Mouse (Mus musculus) lung, embryonic 15.5 days (tissue): ENCODE data around the gene Med13. TPM values are rescaled to one million over a fixed set of nuclear protein-coding genes. Genes with fewer than 3 reads are reported as not detected.
A peak's percentile ranks its signal among the peaks of the same experiment; 100 is the strongest.
"Not testable (repeated sequence)": the region's sequence is repeated elsewhere in the genome, so short reads cannot be mapped to it uniquely, and the experiment has no call there.

Source experiments
- ATAC-seq: fragments of 200-750 bp; cut with Nextera tagmentation; 2 replicates; pipeline ENCODE4 v1.8.0; 2017; ENCODE audit warnings: moderate number of reproducible peaks, borderline replicate concordance; ENCODE audit not compliant: low FRiP score, low TSS enrichment; ENCODE audit errors: extremely low read depth
- H3K27ac ChIP-seq: fragments of 300-500 bp; sonication (generic); 2 replicates; pipeline ENCODE4 v1.5.1; 2015; ENCODE audit warnings: moderate library complexity, mild to moderate bottlenecking, inconsistent platforms
- H3K27me3 ChIP-seq: fragments of 300-500 bp; sonication (generic); 2 replicates; pipeline ENCODE4 v1.6.1; 2015; ENCODE audit warnings: inconsistent platforms
- H3K36me3 ChIP-seq: fragments of 300-500 bp; sonication (generic); 2 replicates; pipeline ENCODE4 v1.6.1; 2015; ENCODE audit warnings: inconsistent platforms
- H3K4me1 ChIP-seq: fragments of 300-500 bp; sonication (generic); 2 replicates; pipeline ENCODE4 v1.6.1; 2015; ENCODE audit warnings: inconsistent platforms
- H3K4me2 ChIP-seq: fragments of 300-500 bp; sonication (generic); 2 replicates; pipeline ENCODE4 v1.6.1; 2015; ENCODE audit warnings: inconsistent platforms, mild to moderate bottlenecking, moderate library complexity
- H3K4me3 ChIP-seq: fragments of 300-500 bp; sonication (generic); 2 replicates; pipeline ENCODE4 v1.5.1; 2015; ENCODE audit warnings: mild to moderate bottlenecking, inconsistent platforms
- H3K9ac ChIP-seq: fragments of 300-500 bp; sonication (generic); 2 replicates; pipeline ENCODE4 v1.6.1; 2015; ENCODE audit warnings: inconsistent platforms
- H3K9me3 ChIP-seq: fragments of 300-500 bp; sonication (generic); 2 replicates; pipeline ENCODE4 v1.6.1; 2016; ENCODE audit warnings: inconsistent platforms
- WGBS: fragments of 180-500 bp; shearing (Covaris S2); methylation state at CpG from one replicate; pipeline ENCODE4 v1.1.7; 2015; 5-methylcytosine and 5-hydroxymethylcytosine counted together
- polyA plus RNA-seq: library from polyadenylated mRNA; unstranded; fragments of >200 nt; fragmentation: Nextera tagmentation; extraction: Ambion mirVana; gene quantifications from 2 replicates; pipeline ENCODE4 v1.2.1, GENCODE M21; 2015

Med13 gene
- polyA plus RNA-seq, 1 experiment from 2014 or later: 7.5 TPM

DNA sequence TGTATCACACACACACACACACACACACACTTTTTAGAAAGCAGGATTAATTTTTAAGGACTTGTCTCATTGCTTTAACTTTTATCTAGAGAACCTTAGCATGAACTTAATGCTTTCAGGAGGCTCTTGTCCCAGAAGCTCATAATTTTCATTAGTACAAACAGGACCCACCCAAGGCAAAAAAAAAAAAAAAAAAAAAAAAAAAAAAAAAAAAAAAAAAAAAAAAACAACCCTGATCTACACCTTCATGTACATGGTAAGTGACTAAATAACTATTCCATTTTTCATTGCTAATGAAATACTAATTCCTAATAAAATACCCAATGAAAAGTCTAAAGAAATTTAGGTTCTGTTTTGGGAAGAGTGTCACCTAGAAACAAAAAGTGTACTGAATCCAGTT, 8.5 kb downstream of the Med13 start:
- ATAC-seq: no peak
- Histone ChIP-seq H3K4me2 (no peak overlapping the region), H3K9ac (no peak overlapping the region), H3K9me3 (no peaks in the 10 kb centered on the region), H3K36me3 (peaks cover 17% of the 10 kb centered on the region; the same call in 1 of the 2 replicates), H3K27me3 (no peaks in the 10 kb centered on the region), H3K27ac (no peak overlapping the region), H3K4me3 (no peak overlapping the region), H3K4me1 (peaks cover 14% of the 10 kb centered on the region)

GRCm38 (mm10) chr11:86347387-86348122, 9.8 kb downstream of the Med13 start:
- Histone ChIP-seq H3K36me3 (peaks cover 15% of the 10 kb centered on the region; the same call in 1 of the 2 replicates), H3K9me3 (no peaks in the 10 kb centered on the region), H3K4me3 (no peak overlapping the region), H3K4me1 (0 out of 2 replicates have a peak, but pooled peaks cover 6% of the 10 kb centered on the region), H3K27me3 (no peaks in the 10 kb centered on the region), H3K4me2 (no peak overlapping the region), H3K9ac (no peak overlapping the region), H3K27ac (no peak overlapping the region)
- no peak for ATAC-seq
- 63% methylated on average over 5 of the region's 5 CpGs for WGBS

- 0 out of 2 replicates have a peak, but pooled peaks cover 6% of the 10 kb centered on the region for H3K4me1 ChIP-seq
- H3K27me3 ChIP-seq: no peaks in the 10 kb centered on the region
- H3K36me3 ChIP-seq: peaks cover 15% of the 10 kb centered on the region; the same call in 1 of the 2 replicates
- no peak overlapping the region for H3K27ac ChIP-seq
- H3K9ac ChIP-seq: no peak overlapping the region
- no peak overlapping the region for H3K4me2 ChIP-seq
- WGBS: 66% methylated on average over 3 of the region's 3 CpGs
- H3K4me3 ChIP-seq: no peak overlapping the region
- H3K9me3 ChIP-seq: no peaks in the 10 kb centered on the region
- no peak for ATAC-seq
Measured at GRCm38 (mm10) chr11:86346525-86346924, 10.9 kb downstream of the Med13 start.

GRCm38 (mm10) chr11:86344940-86345339, 12.5 kb downstream of the Med13 start:
- not testable (repeated sequence) for H3K9me3 ChIP-seq, H3K27me3 ChIP-seq, H3K27ac ChIP-seq, H3K4me2 ChIP-seq, ATAC-seq, H3K4me3 ChIP-seq, H3K9ac ChIP-seq, H3K4me1 ChIP-seq
- H3K36me3 ChIP-seq: peaks cover 15% of the 10 kb centered on the region; the same call in 1 of the 2 replicates
- 96% methylated on average over 1 of the region's 1 CpGs for WGBS

GRCm38 (mm10) chr11:86324251-86324650, 33.2 kb downstream of the Med13 start:
- WGBS: 72% methylated on average over 5 of the region's 5 CpGs
- no peak overlapping the region for H3K9ac ChIP-seq
- H3K4me3 ChIP-seq: no peak overlapping the region
- H3K27ac ChIP-seq: no peak overlapping the region
- H3K27me3 ChIP-seq: no peaks in the 10 kb centered on the region
- H3K4me2 ChIP-seq: no peak overlapping the region
- H3K9me3 ChIP-seq: no peaks in the 10 kb centered on the region
- ATAC-seq: no peak
- H3K4me1 ChIP-seq: peaks cover 3% of the 10 kb centered on the region; the same call in 1 of the 2 replicates
- H3K36me3 ChIP-seq: peaks cover 27% of the 10 kb centered on the region

DNA sequence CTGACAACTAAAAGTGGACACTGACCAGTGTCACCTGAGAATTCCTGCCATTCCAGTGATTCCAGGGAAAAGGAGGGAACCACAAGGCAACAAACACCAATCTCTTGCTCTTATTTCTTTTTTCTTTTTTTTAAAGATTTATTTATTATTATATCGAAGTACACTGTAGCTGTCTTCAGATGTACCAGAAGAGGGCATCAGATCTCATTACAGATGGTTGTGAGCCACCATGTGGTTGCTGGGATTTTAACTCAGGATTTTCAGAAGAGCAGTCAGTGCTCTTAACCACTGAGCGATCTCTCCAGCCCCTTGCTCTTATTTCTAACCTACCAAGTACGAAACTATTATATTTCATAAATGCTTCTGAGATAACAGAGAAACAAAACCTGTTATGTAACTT, 42.4 kb downstream of the Med13 start:
- not testable (repeated sequence) for ATAC-seq, H3K4me1 ChIP-seq, H3K4me3 ChIP-seq, H3K27me3 ChIP-seq, H3K27ac ChIP-seq, H3K9ac ChIP-seq, H3K4me2 ChIP-seq, H3K9me3 ChIP-seq
- H3K36me3 ChIP-seq: peaks cover 23% of the 10 kb centered on the region
- 78% methylated on average over 3 of the region's 3 CpGs for WGBS

- Histone ChIP-seq H3K4me3 (no peak overlapping the region), H3K9me3 (no peaks in the 10 kb centered on the region), H3K9ac (no peak overlapping the region), H3K4me1 (no peaks in the 10 kb centered on the region), H3K27ac (no peak overlapping the region), H3K27me3 (no peaks in the 10 kb centered on the region), H3K4me2 (no peak overlapping the region), H3K36me3 (peaks cover 24% of the 10 kb centered on the region)
- no peak for ATAC-seq
- 66% methylated on average over 6 of the region's 6 CpGs for WGBS
Measured at GRCm38 (mm10) chr11:86310280-86310679, 47.1 kb downstream of the Med13 start.

DNA sequence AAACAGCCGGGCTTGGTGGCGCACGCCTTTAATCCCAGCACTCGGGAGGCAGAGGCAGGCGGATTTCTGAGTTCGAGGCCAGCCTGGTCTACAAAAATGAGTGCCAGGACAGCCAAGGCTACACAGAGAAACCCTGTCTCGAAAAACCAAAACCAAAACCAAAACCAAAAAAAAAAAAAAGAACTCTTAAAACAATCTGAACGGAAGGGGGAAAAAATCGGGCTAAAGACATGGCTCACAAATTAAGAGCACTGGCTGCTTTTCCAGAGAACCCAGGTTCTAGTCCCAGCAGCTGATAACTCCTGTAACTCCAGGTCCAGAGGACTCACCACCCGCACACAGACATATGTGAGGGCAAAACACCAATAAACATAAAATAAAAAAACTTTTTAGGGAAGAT, 65.2 kb downstream of the Med13 start:
- H3K9me3 ChIP-seq, H3K4me1 ChIP-seq, H3K27ac ChIP-seq, ATAC-seq, H3K4me3 ChIP-seq, H3K27me3 ChIP-seq, H3K4me2 ChIP-seq, H3K9ac ChIP-seq: not testable (repeated sequence)
- H3K36me3 ChIP-seq: peaks cover 26% of the 10 kb centered on the region
- WGBS: 90% methylated on average over 10 of the region's 10 CpGs

DNA sequence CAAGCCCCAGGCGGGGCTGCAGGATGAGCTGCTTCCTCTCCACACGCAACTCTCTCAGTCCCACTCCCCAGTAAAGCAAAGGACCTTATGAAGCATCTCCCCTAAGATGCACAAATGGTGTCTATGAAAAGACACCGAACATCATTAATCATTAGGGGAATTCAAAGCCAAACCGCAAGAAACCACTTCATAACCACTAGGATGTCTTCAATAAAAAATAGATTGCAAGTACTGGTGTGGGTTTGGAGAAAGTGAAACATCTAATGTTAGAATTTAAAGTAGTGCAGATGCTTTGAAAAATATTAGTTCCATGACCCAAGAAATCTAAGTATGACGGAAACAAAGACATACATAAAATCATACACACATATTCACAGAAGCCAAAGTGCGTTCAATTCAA, 65.7 kb downstream of the Med13 start:
- Histone ChIP-seq H3K27me3 (no peaks in the 10 kb centered on the region), H3K27ac (no peak overlapping the region), H3K4me3 (no peak overlapping the region), H3K4me1 (no peaks in the 10 kb centered on the region), H3K9me3 (no peaks in the 10 kb centered on the region), H3K4me2 (no peak overlapping the region), H3K9ac (no peak overlapping the region), H3K36me3 (peaks cover 26% of the 10 kb centered on the region)
- ATAC-seq: no peak
- WGBS: 94% methylated on average over 6 of the region's 6 CpGs

DNA sequence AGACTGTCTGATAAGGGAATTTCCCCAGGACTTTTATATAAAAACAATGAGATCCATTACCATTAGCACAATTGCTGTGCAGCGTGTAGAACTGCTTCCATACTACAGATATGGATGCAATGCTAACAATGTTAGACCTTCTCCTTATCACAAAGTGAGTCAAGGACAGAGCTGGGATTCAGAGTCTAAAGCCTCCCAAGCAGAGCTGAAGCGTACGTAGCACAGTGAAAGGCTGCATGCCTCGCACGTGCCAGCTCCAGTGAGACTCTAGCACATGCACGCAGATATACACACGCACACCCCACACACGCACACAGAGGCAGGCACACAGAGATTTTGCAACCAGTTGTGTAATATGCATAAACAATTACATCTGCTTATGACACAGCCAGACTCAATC, 71.7 kb downstream of the Med13 start:
- no peak overlapping the region for H3K9ac ChIP-seq
- H3K9me3 ChIP-seq: no peaks in the 10 kb centered on the region
- peaks cover 67% of the 10 kb centered on the region for H3K36me3 ChIP-seq
- H3K4me3 ChIP-seq: no peak overlapping the region
- ATAC-seq: no peak
- no peak overlapping the region for H3K27ac ChIP-seq
- no peaks in the 10 kb centered on the region for H3K27me3 ChIP-seq
- no peak overlapping the region for H3K4me2 ChIP-seq
- 87% methylated on average over 8 of the region's 8 CpGs for WGBS
- H3K4me1 ChIP-seq: no peaks in the 10 kb centered on the region

- no peaks in the 10 kb centered on the region for H3K9me3 ChIP-seq
- ATAC-seq: no peak
- peaks cover 73% of the 10 kb centered on the region for H3K36me3 ChIP-seq
- H3K4me1 ChIP-seq: no peaks in the 10 kb centered on the region
- no peak overlapping the region for H3K4me2 ChIP-seq
- no peaks in the 10 kb centered on the region for H3K27me3 ChIP-seq
- 93% methylated on average over 6 of the region's 6 CpGs for WGBS
- no peak overlapping the region for H3K9ac ChIP-seq
- H3K27ac ChIP-seq: no peak overlapping the region
- no peak overlapping the region for H3K4me3 ChIP-seq
Measured at GRCm38 (mm10) chr11:86278442-86279102, 78.8 kb downstream of the Med13 start.

DNA sequence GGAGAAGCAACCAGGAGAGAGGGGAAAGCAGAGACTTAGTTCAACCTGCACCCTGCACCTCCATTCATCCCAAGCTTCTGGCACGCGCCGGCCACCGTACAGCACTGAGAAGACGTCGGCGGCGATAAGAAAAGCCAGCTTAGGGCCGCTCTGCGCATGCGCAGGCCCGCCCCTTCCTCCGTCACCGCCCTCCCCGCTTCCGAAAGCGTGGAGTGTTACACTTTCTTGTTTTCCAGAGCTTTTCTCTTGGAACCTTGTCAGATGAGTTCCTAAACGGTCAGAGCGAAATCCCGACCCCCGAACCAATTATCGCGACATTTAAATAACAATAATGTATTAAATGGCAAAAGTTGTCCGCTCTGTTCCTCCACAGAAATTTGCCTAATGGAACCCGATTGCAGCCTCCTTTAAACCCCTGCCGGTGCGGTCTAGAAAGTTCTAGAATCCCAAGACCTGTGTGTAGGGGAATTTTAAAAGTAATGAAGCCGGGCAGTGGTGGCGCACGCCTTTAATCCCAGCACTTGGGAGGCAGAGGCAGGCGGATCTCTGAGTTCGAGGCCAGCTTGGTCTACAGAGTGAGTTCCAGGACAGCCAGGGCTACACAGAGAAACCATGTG, 99.8 kb downstream of the Med13 start, which contains the start of gene Ints2:
Gene Ints2 (minus strand): TSS at position 116 of the 617 bp plus-strand sequence.
- H3K9ac ChIP-seq: peak within 1 kb of the TSS; percentile 71
- 5% methylated on average over 32 of the region's 32 CpGs for WGBS
- H3K4me2 ChIP-seq: peak within 1 kb of the TSS; percentile 63
- peak within 1 kb of the TSS; percentile 80 for H3K27ac ChIP-seq
- no peaks in the 10 kb centered on the region for H3K9me3 ChIP-seq
- H3K27me3 ChIP-seq: no peaks in the 10 kb centered on the region
- H3K4me3 ChIP-seq: peak within 1 kb of the TSS; percentile 62
- H3K4me1 ChIP-seq: peaks cover 14% of the 10 kb centered on the region; the same call in 1 of the 2 replicates
- H3K36me3 ChIP-seq: peaks cover 7% of the 10 kb centered on the region
- ATAC-seq: peak; percentile 92
